Mouse (Mus musculus): ENCODE results near the gene Hist1h1t.

Hist1h1t gene

GRCm38 (mm10) chr13:23738677-23739068, 43.1 kb downstream of the Hist1h1t start, which contains the start of gene Hist1h1c:
TSS of gene Hist1h1c (plus strand) at chr13:23738808.
- DNase-seq = peak; percentile 89 to 92

- peak; percentile 97 to 98 for DNase-seq
Measured at GRCm38 (mm10) chr13:23739069-23739921, 43.7 kb downstream of the Hist1h1t start.

GRCm38 (mm10) chr13:23739922-23740252, 44.3 kb downstream of the Hist1h1t start:
- no peak for DNase-seq

GRCm38 (mm10) chr13:23740256-23740840, 44.7 kb downstream of the Hist1h1t start:
- DNase-seq = no peak

- DNase-seq = no peak
Measured at GRCm38 (mm10) chr13:23740910-23741309, 45.3 kb downstream of the Hist1h1t start.

- DNase-seq = no peak
Measured at GRCm38 (mm10) chr13:23742007-23742406, 46.4 kb downstream of the Hist1h1t start.

- DNase-seq = no peak
Measured at GRCm38 (mm10) chr13:23743215-23743614, 47.6 kb downstream of the Hist1h1t start.

GRCm38 (mm10) chr13:23743963-23744362, 48.3 kb downstream of the Hist1h1t start:
- DNase-seq = no peak

GRCm38 (mm10) chr13:23744421-23745380, 49.1 kb downstream of the Hist1h1t start:
- no peak for DNase-seq

GRCm38 (mm10) chr13:23745381-23746161, 50.0 kb downstream of the Hist1h1t start, which contains the start of gene Hist1h3c:
TSS of gene Hist1h3c (minus strand) at chr13:23745602.
- DNase-seq = peak; percentile 66 to 86

All from kidney, adult 8-10 months (tissue).